Mouse (Mus musculus): ENCODE measurements around the gene Entr1.
"Not testable (repeated sequence)": the region's sequence is repeated elsewhere in the genome, so short reads cannot be mapped to it uniquely, and the experiment has no call there.

Gene Entr1

GRCm38 (mm10) chr2:26388682-26389153, 398 bp downstream of the Entr1 start:
- peak in 1 of 2 experiments; percentile 33 for DNase-seq (ENCODE audit: low spot score in 2 of 2)

- DNase-seq (ENCODE audit: low spot score in 2 of 2) = no peak
These were observed 1.4 kb downstream of the Entr1 start for GRCm38 (mm10) chr2:26387713-26388112.

GRCm38 (mm10) chr2:26380871-26381270, 8.2 kb downstream of the Entr1 start:
- DNase-seq (ENCODE audit: low spot score in 2 of 2) = not testable (repeated sequence)

GRCm38 (mm10) chr2:26380131-26380771, 8.9 kb downstream of the Entr1 start, which contains the start of gene Snapc4:
Gene Snapc4, minus strand, starts transcription at chr2:26380653.
- DNase-seq (ENCODE audit: low spot score in 2 of 2) = peak; percentile 87 to 90

GRCm38 (mm10) chr2:26372396-26372795, 16.7 kb downstream of the Entr1 start:
- DNase-seq (ENCODE audit: low spot score in 2 of 2) = no peak

- no peak for DNase-seq (ENCODE audit: low spot score in 2 of 2)
These were observed 20.5 kb downstream of the Entr1 start for GRCm38 (mm10) chr2:26368572-26368971.

GRCm38 (mm10) chr2:26367911-26368310, 21.2 kb downstream of the Entr1 start:
- no peak for DNase-seq (ENCODE audit: low spot score in 2 of 2)

- no peak for DNase-seq (ENCODE audit: low spot score in 2 of 2)
These were observed 24.2 kb downstream of the Entr1 start for GRCm38 (mm10) chr2:26364738-26365465.

- DNase-seq (ENCODE audit: low spot score in 2 of 2) = no peak
These were observed 25.6 kb downstream of the Entr1 start for GRCm38 (mm10) chr2:26363481-26363880.

- no peak for DNase-seq (ENCODE audit: low spot score in 2 of 2)
These were observed 26.1 kb downstream of the Entr1 start for GRCm38 (mm10) chr2:26362991-26363390.

- DNase-seq (ENCODE audit: low spot score in 2 of 2) = no peak
These were observed 28.3 kb downstream of the Entr1 start, which contains the start of gene Card9 for GRCm38 (mm10) chr2:26360772-26361171. Gene Card9, minus strand, starts transcription at chr2:26360918.

GRCm38 (mm10) chr2:26359983-26360382, 29.1 kb downstream of the Entr1 start:
- DNase-seq (ENCODE audit: low spot score in 2 of 2) = no peak

- no peak for DNase-seq (ENCODE audit: low spot score in 2 of 2)
These were observed 30.3 kb downstream of the Entr1 start for GRCm38 (mm10) chr2:26358667-26359320.

GRCm38 (mm10) chr2:26357484-26357883, 31.6 kb downstream of the Entr1 start:
- no peak for DNase-seq (ENCODE audit: low spot score in 2 of 2)

- DNase-seq (ENCODE audit: low spot score in 2 of 2) = no peak
These were observed 32.4 kb downstream of the Entr1 start for GRCm38 (mm10) chr2:26356678-26357077.

- DNase-seq (ENCODE audit: low spot score in 2 of 2) = no peak
These were observed 32.9 kb downstream of the Entr1 start for GRCm38 (mm10) chr2:26356231-26356630.

GRCm38 (mm10) chr2:26354401-26354800, 34.7 kb downstream of the Entr1 start:
- no peak for DNase-seq (ENCODE audit: low spot score in 2 of 2)

- no peak for DNase-seq (ENCODE audit: low spot score in 2 of 2)
These were observed 35.8 kb downstream of the Entr1 start for GRCm38 (mm10) chr2:26353066-26353980.

- no peak for DNase-seq (ENCODE audit: low spot score in 2 of 2)
These were observed 36.7 kb downstream of the Entr1 start for GRCm38 (mm10) chr2:26352291-26352910.

- DNase-seq (ENCODE audit: low spot score in 2 of 2) = peak; percentile 94 to 97
These were observed 37.5 kb downstream of the Entr1 start, which contains the start of gene Dnlz for GRCm38 (mm10) chr2:26351358-26352290. Gene Dnlz, minus strand, starts transcription at chr2:26352110.
